Mouse (Mus musculus): ENCODE data around the gene D930007J09Rik.

D930007J09Rik gene

DNA sequence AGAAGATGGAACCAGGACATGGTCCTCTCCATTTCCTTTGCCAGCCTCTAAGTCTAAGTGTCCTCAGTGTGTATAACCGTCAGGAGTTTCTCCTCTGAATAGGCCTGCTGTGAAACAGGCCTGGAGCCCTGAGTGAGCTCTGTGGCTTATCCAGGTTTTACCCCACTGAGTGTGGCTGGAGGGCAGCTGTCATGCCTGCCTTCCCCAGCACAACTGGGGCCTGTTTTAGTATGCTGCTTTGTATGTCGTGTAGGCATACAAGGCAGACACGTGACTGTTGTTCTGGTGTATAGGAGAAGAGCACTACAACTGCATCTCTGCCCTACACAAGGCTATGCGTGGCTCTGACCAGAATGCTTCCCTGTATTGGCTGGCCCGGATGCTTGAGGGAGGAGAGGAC, 17.3 kb upstream of the D930007J09Rik start:
- DNase-seq (ENCODE audit: low spot score) = no peak

GRCm38 (mm10) chr13:32819241-32819640, 16.6 kb upstream of the D930007J09Rik start:
- DNase-seq (ENCODE audit: low spot score) = no peak

DNA sequence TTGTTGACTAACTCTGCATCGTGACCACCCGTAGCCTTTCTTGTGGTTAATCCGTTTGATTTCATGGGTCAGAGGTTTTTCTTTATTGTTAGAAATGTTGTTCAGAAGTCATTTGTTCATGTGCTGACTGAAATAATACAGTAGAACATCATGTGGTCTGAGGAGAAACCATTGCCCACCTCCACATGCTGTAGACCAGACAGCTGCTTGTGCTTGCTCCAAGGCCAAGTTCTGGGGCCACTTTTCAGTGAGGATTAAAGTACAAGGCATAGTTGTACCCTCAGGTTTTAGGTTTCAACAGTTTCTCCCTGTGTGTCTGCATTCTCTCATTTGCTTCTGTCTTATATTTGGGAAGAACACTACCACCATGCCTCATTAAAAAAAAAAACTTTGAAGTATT, 5.0 kb upstream of the D930007J09Rik start:
- no peak for DNase-seq (ENCODE audit: low spot score)

DNA sequence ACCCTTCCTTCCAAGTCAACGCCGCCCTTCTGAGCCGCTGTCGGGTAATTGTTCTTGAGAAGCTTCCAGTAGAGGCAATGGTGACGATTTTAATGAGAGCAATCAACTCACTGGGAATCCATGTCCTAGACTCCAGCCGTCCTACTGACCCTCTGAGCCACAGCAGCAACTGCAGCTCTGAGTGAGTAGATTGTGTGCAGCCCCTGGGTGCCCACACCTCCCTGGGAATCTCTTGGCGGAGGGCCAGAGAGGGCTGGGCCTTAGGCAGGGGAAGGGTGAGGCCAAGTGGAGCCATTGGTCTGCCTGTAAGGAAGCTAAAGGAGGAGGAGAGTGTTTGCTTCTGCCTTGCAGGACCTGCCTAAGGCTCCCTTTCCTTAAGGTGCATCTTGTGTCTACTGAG, 4.2 kb upstream of the D930007J09Rik start:
- DNase-seq (ENCODE audit: low spot score) = no peak

- DNase-seq (ENCODE audit: low spot score) = no peak
Measured at GRCm38 (mm10) chr13:32803701-32804345, 1.2 kb upstream of the D930007J09Rik start.

GRCm38 (mm10) chr13:32801693-32802221, 892 bp downstream of the D930007J09Rik start, which contains the start of gene Wrnip1:
Wrnip1 (plus strand) TSS chr13:32802038.
- peak; percentile 84 for DNase-seq (ENCODE audit: low spot score)

GRCm38 (mm10) chr13:32800859-32801258, 1.8 kb downstream of the D930007J09Rik start:
- DNase-seq (ENCODE audit: low spot score) = no peak

- DNase-seq (ENCODE audit: low spot score) = no peak
Measured at GRCm38 (mm10) chr13:32799131-32799530, 3.5 kb downstream of the D930007J09Rik start.

- DNase-seq (ENCODE audit: low spot score) = no peak
Measured at GRCm38 (mm10) chr13:32797085-32797484, 5.6 kb downstream of the D930007J09Rik start.

GRCm38 (mm10) chr13:32795166-32795565, 7.5 kb downstream of the D930007J09Rik start:
- DNase-seq (ENCODE audit: low spot score) = no peak

DNA sequence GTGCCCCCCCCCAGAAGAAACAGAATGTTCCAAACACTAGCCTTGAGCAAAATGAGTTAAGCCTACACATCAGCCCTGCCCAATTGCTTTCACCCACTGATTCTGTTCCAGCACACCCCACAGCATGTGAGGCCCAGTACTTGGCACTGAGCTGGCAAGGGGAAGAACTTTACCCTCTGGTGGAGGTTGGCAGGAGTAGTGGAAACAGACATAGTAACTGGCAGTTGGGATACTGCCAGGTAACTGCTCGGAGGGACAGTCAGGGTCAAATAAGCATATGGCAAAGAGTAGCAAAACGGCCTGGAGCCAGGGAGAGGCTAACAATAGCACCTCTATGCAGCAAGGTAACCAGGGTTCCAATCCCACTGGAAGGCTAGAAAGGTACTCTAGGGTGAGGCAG, 8.0 kb downstream of the D930007J09Rik start:
- DNase-seq (ENCODE audit: low spot score) = no peak

GRCm38 (mm10) chr13:32789781-32790180, 12.9 kb downstream of the D930007J09Rik start:
- no peak for DNase-seq (ENCODE audit: low spot score)

GRCm38 (mm10) chr13:32787584-32787983, 15.1 kb downstream of the D930007J09Rik start:
- no peak for DNase-seq (ENCODE audit: low spot score)

GRCm38 (mm10) chr13:32783816-32784215, 18.8 kb downstream of the D930007J09Rik start, which contains the start of gene Mylk4:
Mylk4 (minus strand) TSS chr13:32783954.
- DNase-seq (ENCODE audit: low spot score) = no peak

GRCm38 (mm10) chr13:32783055-32783454, 19.6 kb downstream of the D930007J09Rik start:
- no peak for DNase-seq (ENCODE audit: low spot score)

- DNase-seq (ENCODE audit: low spot score) = no peak
Measured at GRCm38 (mm10) chr13:32778861-32779260, 23.8 kb downstream of the D930007J09Rik start.

GRCm38 (mm10) chr13:32776350-32776749, 26.3 kb downstream of the D930007J09Rik start:
- DNase-seq (ENCODE audit: low spot score) = no peak

- no peak for DNase-seq (ENCODE audit: low spot score)
Measured at GRCm38 (mm10) chr13:32775889-32776288, 26.8 kb downstream of the D930007J09Rik start.

- no peak for DNase-seq (ENCODE audit: low spot score)
Measured at GRCm38 (mm10) chr13:32769960-32770359, 32.7 kb downstream of the D930007J09Rik start.

DNA sequence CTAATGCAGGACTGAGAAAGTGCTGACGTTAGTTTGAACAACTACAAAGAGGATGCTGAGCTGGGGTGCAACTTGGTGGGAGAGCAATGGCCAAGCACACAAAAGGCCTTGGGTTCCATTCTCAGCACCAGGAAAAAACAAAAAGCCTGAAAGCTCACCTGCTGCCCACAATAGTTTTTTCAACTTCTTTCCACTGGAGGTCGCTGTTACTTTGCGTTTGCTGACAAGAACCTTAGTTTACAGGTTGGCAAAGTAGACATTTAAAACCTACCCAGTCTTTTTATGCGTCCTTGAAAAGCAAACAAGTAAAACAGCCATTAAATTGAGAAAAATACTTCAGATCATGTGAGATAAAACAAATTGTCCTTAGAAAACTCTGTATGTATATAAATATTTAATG, 34.5 kb downstream of the D930007J09Rik start:
- peak; percentile 8 for DNase-seq (ENCODE audit: low spot score)

DNA sequence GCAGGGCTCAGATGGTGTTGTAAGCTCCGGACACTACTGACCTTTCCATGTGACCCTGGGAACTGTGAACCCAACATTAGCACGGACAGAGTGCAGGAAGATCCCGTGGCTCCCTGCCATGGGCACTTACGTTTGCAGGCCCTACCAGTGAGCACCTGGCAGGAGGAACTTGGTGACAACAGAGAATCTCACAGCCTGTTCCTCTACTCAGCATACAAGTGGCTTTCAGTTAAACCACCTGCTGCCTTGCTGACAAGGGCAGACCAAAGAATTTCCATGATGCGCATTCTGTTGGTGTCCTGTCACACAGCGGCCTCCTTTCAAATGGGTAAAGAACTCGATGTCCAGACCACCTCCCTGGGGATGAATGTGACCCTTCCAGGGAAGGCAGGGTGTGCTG, 38.2 kb downstream of the D930007J09Rik start:
- no peak for DNase-seq (ENCODE audit: low spot score)

GRCm38 (mm10) chr13:32763141-32763540, 39.5 kb downstream of the D930007J09Rik start:
- no peak for DNase-seq (ENCODE audit: low spot score)

GRCm38 (mm10) chr13:32760795-32761194, 41.9 kb downstream of the D930007J09Rik start:
- DNase-seq (ENCODE audit: low spot score) = no peak

DNA sequence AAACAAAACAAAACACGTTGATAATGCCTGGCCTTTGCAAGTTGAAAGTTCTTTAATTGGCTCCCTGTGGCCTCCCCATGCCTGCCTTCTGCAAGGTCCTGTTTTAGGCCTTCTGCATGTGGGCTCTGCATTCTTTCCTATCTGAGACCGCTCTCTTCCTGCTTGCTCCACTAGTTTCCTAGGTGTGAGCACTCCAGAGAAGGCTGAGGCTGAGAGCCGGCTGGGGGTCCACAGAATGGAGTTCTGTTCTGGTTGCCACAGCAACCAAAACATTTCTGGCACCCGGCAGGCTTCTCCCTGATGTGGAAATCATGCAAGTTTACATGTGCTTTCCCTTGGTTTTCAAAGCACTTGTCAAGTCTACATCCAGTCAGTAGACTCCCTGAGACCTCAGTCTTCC, 43.6 kb downstream of the D930007J09Rik start:
- no peak for DNase-seq (ENCODE audit: low spot score)

All from urinary bladder, postnatal 25 days (tissue).